Mouse (Mus musculus) C2C12 (cell line): ENCODE measurements around the gene Gfra1. TPM values are rescaled to one million over a fixed set of nuclear protein-coding genes. Genes with fewer than 3 reads are reported as not detected.

Experiments used
- H3K27me3 ChIP-seq: one replicate; pipeline ENCODE4 v1.6.1; 2011; ENCODE audit not compliant: control insufficient read depth, insufficient read depth, insufficient read length
- H3K36me3 ChIP-seq: one replicate; pipeline ENCODE4 v1.6.1; 2011; ENCODE audit not compliant: control insufficient read depth, insufficient read depth
- H3K4me3 ChIP-seq: one replicate; pipeline ENCODE4 v1.5.1; 2011; ENCODE audit warnings: mild to moderate bottlenecking, control low read depth; ENCODE audit not compliant: poor library complexity, insufficient read depth, severe bottlenecking
- H3K79me2 ChIP-seq: one replicate; pipeline ENCODE4 v1.6.1; 2011; ENCODE audit not compliant: control insufficient read depth, insufficient read depth
- H3K79me3 ChIP-seq: one replicate; pipeline ENCODE4 v1.6.1; 2011; ENCODE audit warnings: low read depth, control low read depth
- H3ac ChIP-seq: one replicate; pipeline ENCODE3; 2011; ENCODE audit warnings: low read depth; ENCODE audit not compliant: control insufficient read depth, insufficient read length
- CEBPB ChIP-seq: IDR thresholded peaks from one replicate; pipeline ENCODE4 v1.6.1; 2011; ENCODE audit warnings: low read depth, mild to moderate bottlenecking, control low read depth, moderate library complexity
- CTCF ChIP-seq: IDR thresholded peaks from one replicate; pipeline ENCODE4 v1.5.1; 2011; ENCODE audit not compliant: control insufficient read depth, insufficient read depth, insufficient read length
- FOSL1 ChIP-seq: IDR thresholded peaks from one replicate; pipeline ENCODE4 v1.8.0; 2011; ENCODE audit warnings: mild to moderate bottlenecking, low read length; ENCODE audit not compliant: poor library complexity, insufficient read depth, severe bottlenecking
- MAX ChIP-seq: IDR thresholded peaks from one replicate; pipeline ENCODE4 v1.6.1; 2011; ENCODE audit warnings: mild to moderate bottlenecking, control low read depth
- MYOD1 ChIP-seq: IDR thresholded peaks from one replicate; pipeline ENCODE4 v1.6.1; 2011; ENCODE audit warnings: low read depth; ENCODE audit not compliant: control insufficient read depth, insufficient read length
- MYOG ChIP-seq: IDR thresholded peaks from one replicate; pipeline ENCODE4 v1.6.1; 2011; ENCODE audit not compliant: control insufficient read depth, insufficient read length; ENCODE audit errors: extremely low read depth
- USF1 ChIP-seq: IDR thresholded peaks from one replicate; pipeline ENCODE4 v1.6.1; 2011; ENCODE audit warnings: low read depth, mild to moderate bottlenecking, control low read depth, moderate library complexity
- polyA plus RNA-seq: library from polyadenylated mRNA; unstranded; fragments of >200 nt; fragmentation: generic; extraction: Trizol; gene quantifications from one replicate; pipeline ENCODE4 v1.2.1, GENCODE M21; 2012; ENCODE audit warnings: missing spikeins

Gene Gfra1
- polyA plus RNA-seq, 1 experiment, result 16.8 TPM

DNA sequence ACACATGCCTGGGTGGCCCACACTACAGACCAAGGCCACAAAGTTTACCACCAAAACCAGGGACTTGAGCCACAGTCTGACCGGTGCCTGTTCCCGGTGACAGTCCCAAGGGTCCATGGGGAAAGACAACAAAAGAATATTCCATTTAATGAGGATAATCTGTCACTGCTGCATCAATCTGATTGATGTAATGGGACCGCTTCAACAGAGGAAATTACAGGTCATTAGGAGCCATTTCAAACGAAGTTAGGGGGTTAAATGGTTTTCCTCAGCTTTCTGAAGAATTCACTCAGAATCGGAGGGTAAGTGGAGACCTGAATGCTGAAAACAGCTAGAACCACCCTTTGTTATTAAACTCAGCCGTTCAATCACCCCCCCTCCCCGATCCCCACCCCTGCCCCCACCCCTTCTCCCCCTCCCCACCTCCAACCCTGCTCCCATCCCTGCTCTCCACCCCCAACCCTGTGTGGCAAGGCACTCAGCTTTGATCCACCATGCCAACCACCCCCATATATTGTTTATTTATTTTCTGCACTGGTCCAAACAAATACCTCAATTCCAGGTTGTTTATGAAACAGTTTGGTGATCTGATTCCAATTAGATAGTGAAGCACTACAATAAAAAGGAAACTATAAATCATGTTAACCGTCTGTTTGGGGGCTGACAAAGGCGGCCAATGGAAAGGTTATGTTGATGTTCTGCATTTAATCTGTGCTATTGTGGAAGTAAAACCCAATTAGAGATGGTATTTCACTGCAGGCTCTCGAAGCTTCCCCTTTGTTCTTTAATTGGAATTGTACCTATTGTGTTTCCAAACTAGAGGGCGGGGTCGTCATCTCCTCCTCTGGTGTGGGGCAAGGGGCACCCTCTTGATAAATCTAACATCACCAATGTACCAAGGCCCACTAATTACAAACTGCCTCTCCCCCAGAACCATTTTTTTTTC lies 119.9 kb downstream of the Gfra1 start:
- no peaks in the 10 kb centered on the region for H3K79me3 ChIP-seq
- TF ChIP-seq USF1 (no peak), MYOG (no peak), CTCF (no peak), FOSL1 (no peak), MYOD1 (no peak), MAX (no peak), CEBPB (no peak)
- H3K36me3 ChIP-seq, result no peaks in the 10 kb centered on the region
- no peaks in the 10 kb centered on the region for H3K27me3 ChIP-seq
- no peak overlapping the region for H3K4me3 ChIP-seq
- H3ac ChIP-seq, result no peak overlapping the region
- H3K79me2 ChIP-seq, result no peaks in the 10 kb centered on the region

GRCm38 (mm10) chr19:58329305-58329704 lies 126.4 kb downstream of the Gfra1 start:
- H3ac ChIP-seq, result no peak overlapping the region
- H3K36me3 ChIP-seq, result no peaks in the 10 kb centered on the region
- H3K79me3 ChIP-seq, result no peaks in the 10 kb centered on the region
- TF ChIP-seq MAX (no peak), MYOD1 (no peak), MYOG (no peak), FOSL1 (no peak), USF1 (no peak), CTCF (no peak)
- H3K4me3 ChIP-seq, result no peak overlapping the region
- H3K79me2 ChIP-seq, result no peaks in the 10 kb centered on the region
- no peaks in the 10 kb centered on the region for H3K27me3 ChIP-seq

GRCm38 (mm10) chr19:58328014-58328413 lies 127.7 kb downstream of the Gfra1 start:
- Histone ChIP-seq H3K79me3 (no peaks in the 10 kb centered on the region), H3K4me3 (no peak overlapping the region), H3K79me2 (no peaks in the 10 kb centered on the region), H3K27me3 (no peaks in the 10 kb centered on the region), H3K36me3 (no peaks in the 10 kb centered on the region), H3ac (no peak overlapping the region)
- no peak for TF ChIP-seq FOSL1
- TF ChIP-seq CTCF, result no peak
- no peak for TF ChIP-seq MAX
- TF ChIP-seq MYOD1, result no peak
- TF ChIP-seq USF1, result no peak
- TF ChIP-seq MYOG, result no peak

GRCm38 (mm10) chr19:58316474-58316873 lies 139.2 kb downstream of the Gfra1 start:
- Histone ChIP-seq H3ac (no peak overlapping the region), H3K79me3 (no peaks in the 10 kb centered on the region), H3K79me2 (no peaks in the 10 kb centered on the region), H3K4me3 (no peak overlapping the region), H3K36me3 (no peaks in the 10 kb centered on the region), H3K27me3 (no peaks in the 10 kb centered on the region)
- TF ChIP-seq MYOG, result no peak
- TF ChIP-seq CTCF, result no peak
- TF ChIP-seq FOSL1, result no peak
- TF ChIP-seq USF1, result no peak
- no peak for TF ChIP-seq MAX
- no peak for TF ChIP-seq MYOD1
- TF ChIP-seq CEBPB, result no peak

DNA sequence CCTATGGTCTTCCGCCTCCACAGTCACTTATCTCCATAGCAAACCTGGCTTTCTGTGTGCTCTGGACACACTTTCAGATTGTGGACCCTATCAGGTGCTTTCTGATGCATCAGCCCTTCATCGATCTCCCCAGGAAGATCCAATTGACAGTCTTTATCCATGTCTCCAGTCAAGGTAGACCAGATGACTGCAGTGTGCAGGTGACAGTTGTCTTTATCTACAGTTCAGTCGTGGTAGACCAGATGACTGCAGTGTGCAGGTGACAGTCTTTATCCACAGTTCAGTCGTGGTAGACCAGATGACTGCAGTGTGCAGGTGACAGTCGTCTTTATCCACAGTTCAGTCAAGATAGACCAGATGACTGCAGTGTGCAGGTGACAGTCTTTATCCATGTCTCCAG lies 140.0 kb downstream of the Gfra1 start:
- Histone ChIP-seq H3K79me2 (no peaks in the 10 kb centered on the region), H3K4me3 (no peak overlapping the region), H3ac (no peak overlapping the region), H3K79me3 (no peaks in the 10 kb centered on the region), H3K27me3 (no peaks in the 10 kb centered on the region), H3K36me3 (no peaks in the 10 kb centered on the region)
- TF ChIP-seq CEBPB (no peak), USF1 (no peak), MYOD1 (no peak), FOSL1 (no peak), MYOG (no peak), CTCF (no peak), MAX (no peak)

- Histone ChIP-seq H3K4me3 (no peak overlapping the region), H3K79me3 (no peaks in the 10 kb centered on the region), H3ac (no peak overlapping the region), H3K79me2 (no peaks in the 10 kb centered on the region), H3K27me3 (no peaks in the 10 kb centered on the region), H3K36me3 (no peaks in the 10 kb centered on the region)
- TF ChIP-seq FOSL1 (no peak), USF1 (no peak), MYOD1 (no peak), CTCF (no peak), MAX (no peak), CEBPB (no peak), MYOG (no peak)
Observed at GRCm38 (mm10) chr19:58314631-58315030, 141.1 kb downstream of the Gfra1 start.
